Mouse (Mus musculus): Measurements from ENCODE around the gene Smndc1.

GRCm38 (mm10) chr19:53419834-53420233 is 29.5 kb upstream of the Smndc1 start:
- TF ChIP-seq CTCF (IDR thresholded peaks at IDR 0.05) (peak; percentile 80), EP300 (IDR thresholded peaks at IDR 0.05) (no peak)

Measured in lung, postnatal 0 days (tissue).